Mouse (Mus musculus): ENCODE measurements at regions not wholly inside any gene's neighbourhood (a gene's known extent, or its start where the extent isn't known, plus 50 kb on each side); places are given as distances from the start of the nearest gene placed in this dataset.
A peak's percentile ranks its signal among the peaks of the same experiment; 100 is the strongest.

- ATAC-seq (replicated peaks; ENCODE audit: low FRiP score, low read depth) (no peak), DNase-seq (ENCODE audit: low spot score) (no peak)
- Histone ChIP-seq H3K4me2 (ENCODE audit: low read length) (no peak overlapping the region), H3K27ac (no peak overlapping the region), H3K4me3 (replicated peaks; ENCODE audit: low read depth, low read length) (no peak overlapping the region), H3K4me1 (replicated peaks; ENCODE audit: insufficient read depth, low read length) (no peaks in the 10 kb centered on the region), H3K9ac (ENCODE audit: low read depth, low read length) (no peak overlapping the region), H3K27me3 (ENCODE audit: insufficient read depth, low read length) (no peaks in the 10 kb centered on the region), H3K36me3 (ENCODE audit: insufficient read depth, low read length) (no peaks in the 10 kb centered on the region), H3K9me3 (replicated peaks; ENCODE audit: low read length) (no peaks in the 10 kb centered on the region)
- no peak for TF ChIP-seq CTCF (IDR thresholded peaks at IDR 0.05; ENCODE audit: low read depth)
- 65% methylated on average over 7 of the region's 7 CpGs for WGBS
Measured at GRCm38 (mm10) chr3:143743649-143744048, 461.4 kb downstream of the Lmo4 start.

DNA sequence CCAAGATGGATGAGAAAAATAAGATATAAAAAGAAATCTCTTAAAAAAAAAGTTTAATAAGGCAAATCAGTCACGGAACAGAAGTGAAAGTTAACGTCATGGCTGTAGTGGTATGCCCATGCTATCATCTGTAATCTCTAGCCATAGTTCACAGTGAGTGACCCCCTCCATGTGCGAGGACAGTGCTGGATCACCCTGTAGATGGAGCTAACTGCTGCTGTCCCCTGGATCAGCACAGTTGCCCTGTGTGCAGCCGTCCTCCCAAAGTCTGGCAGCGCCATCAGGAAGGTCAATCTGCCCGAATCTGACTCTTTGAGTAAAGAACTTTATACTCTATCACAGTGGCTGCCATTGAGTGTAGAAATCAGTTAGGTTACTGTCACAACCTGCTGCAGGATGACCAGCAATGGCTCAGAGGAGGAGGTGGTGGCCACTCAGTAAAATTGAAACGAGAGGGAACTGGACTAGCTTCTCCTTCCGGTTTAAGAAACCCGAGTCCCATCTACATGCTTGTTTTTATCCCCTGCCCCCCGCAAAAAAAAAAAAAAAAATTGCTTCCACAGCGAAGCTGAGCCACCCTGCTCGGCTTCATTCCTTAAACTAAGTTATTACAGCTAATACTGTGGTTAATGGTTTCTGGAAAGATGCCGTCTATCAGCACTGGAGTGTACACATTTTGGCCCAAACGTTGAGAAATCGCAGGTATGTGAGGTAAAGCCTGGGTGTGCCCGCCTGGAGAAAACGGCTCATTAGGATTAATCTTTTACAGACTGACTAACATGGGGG lies 462.0 kb downstream of the Lmo4 start:
- peak overlapping the region; percentile 68 for H3K27ac ChIP-seq
- H3K4me3 ChIP-seq (replicated peaks; ENCODE audit: low read depth, low read length): no peak overlapping the region
- H3K36me3 ChIP-seq (ENCODE audit: insufficient read depth, low read length): no peaks in the 10 kb centered on the region
- WGBS: 45% methylated on average over 17 of the region's 17 CpGs
- no peaks in the 10 kb centered on the region for H3K27me3 ChIP-seq (ENCODE audit: insufficient read depth, low read length)
- peak overlapping the region; percentile 23 for H3K4me2 ChIP-seq (ENCODE audit: low read length)
- peak; percentile 40; the same call in 1 of the 2 replicates for TF ChIP-seq CTCF (IDR thresholded peaks at IDR 0.05; ENCODE audit: low read depth)
- H3K4me1 ChIP-seq (replicated peaks; ENCODE audit: insufficient read depth, low read length): no peaks in the 10 kb centered on the region
- DNase-seq (ENCODE audit: low spot score): peak; percentile 55
- no peak overlapping the region for H3K9ac ChIP-seq (ENCODE audit: low read depth, low read length)
- H3K9me3 ChIP-seq (replicated peaks; ENCODE audit: low read length): no peaks in the 10 kb centered on the region
- ATAC-seq (replicated peaks; ENCODE audit: low FRiP score, low read depth): peak; percentile 77

DNA sequence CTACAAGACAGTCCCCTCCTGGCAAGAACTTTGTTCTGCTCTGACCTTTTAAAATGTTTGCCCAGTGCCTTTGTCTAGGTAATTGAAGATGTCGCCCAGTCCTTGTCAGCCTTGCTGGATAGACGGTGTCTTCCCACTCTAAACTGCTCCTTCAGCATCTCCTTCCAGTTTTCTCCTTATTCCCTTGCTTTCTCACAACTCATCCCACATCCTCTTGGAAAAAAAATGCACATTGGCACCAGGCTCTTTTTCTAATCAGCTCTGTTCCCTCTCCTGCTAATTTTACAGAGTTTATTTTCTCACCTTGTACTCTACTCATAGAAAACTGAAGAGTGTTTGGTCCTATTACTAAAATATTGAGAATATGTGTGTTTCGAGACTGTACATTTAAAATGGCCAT lies 466.3 kb downstream of the Lmo4 start:
- ATAC-seq (replicated peaks; ENCODE audit: low FRiP score, low read depth) (no peak), DNase-seq (ENCODE audit: low spot score) (no peak)
- no peaks in the 10 kb centered on the region for H3K36me3 ChIP-seq (ENCODE audit: insufficient read depth, low read length)
- H3K9ac ChIP-seq (ENCODE audit: low read depth, low read length): no peak overlapping the region
- H3K9me3 ChIP-seq (replicated peaks; ENCODE audit: low read length): no peaks in the 10 kb centered on the region
- 68% methylated on average over 3 of the region's 3 CpGs for WGBS
- no peaks in the 10 kb centered on the region for H3K27me3 ChIP-seq (ENCODE audit: insufficient read depth, low read length)
- no peak for TF ChIP-seq CTCF (IDR thresholded peaks at IDR 0.05; ENCODE audit: low read depth)
- H3K27ac ChIP-seq: no peak overlapping the region
- H3K4me2 ChIP-seq (ENCODE audit: low read length): no peak overlapping the region
- no peak overlapping the region for H3K4me3 ChIP-seq (replicated peaks; ENCODE audit: low read depth, low read length)
- H3K4me1 ChIP-seq (replicated peaks; ENCODE audit: insufficient read depth, low read length): no peaks in the 10 kb centered on the region

DNA sequence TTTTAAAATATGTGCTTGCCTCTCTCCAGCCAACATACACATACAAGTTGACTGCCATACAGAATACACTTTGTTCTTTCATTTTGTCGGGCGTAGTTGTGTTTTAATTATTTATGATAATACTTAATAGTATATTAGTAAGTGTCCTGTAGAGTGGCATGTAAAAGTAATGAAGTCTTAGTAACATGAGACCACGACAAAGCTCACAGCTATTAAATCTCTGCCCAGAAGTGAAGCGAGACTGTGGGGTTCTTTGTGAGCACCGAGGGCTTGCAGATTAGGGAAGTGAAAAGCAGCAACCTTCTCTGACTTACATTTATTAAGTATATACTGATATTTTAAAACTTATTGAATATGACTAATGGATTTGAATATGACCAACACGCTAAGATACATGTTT lies 467.2 kb downstream of the Lmo4 start:
- H3K36me3 ChIP-seq (ENCODE audit: insufficient read depth, low read length): no peaks in the 10 kb centered on the region
- no peaks in the 10 kb centered on the region for H3K4me1 ChIP-seq (replicated peaks; ENCODE audit: insufficient read depth, low read length)
- H3K27ac ChIP-seq: no peak overlapping the region
- DNase-seq (ENCODE audit: low spot score) (no peak), ATAC-seq (replicated peaks; ENCODE audit: low FRiP score, low read depth) (no peak)
- H3K4me3 ChIP-seq (replicated peaks; ENCODE audit: low read depth, low read length): no peak overlapping the region
- no peaks in the 10 kb centered on the region for H3K27me3 ChIP-seq (ENCODE audit: insufficient read depth, low read length)
- no peak overlapping the region for H3K9ac ChIP-seq (ENCODE audit: low read depth, low read length)
- no peak overlapping the region for H3K4me2 ChIP-seq (ENCODE audit: low read length)
- no peaks in the 10 kb centered on the region for H3K9me3 ChIP-seq (replicated peaks; ENCODE audit: low read length)
- 58% methylated on average over 6 of the region's 6 CpGs for WGBS
- TF ChIP-seq CTCF (IDR thresholded peaks at IDR 0.05; ENCODE audit: low read depth): no peak

DNA sequence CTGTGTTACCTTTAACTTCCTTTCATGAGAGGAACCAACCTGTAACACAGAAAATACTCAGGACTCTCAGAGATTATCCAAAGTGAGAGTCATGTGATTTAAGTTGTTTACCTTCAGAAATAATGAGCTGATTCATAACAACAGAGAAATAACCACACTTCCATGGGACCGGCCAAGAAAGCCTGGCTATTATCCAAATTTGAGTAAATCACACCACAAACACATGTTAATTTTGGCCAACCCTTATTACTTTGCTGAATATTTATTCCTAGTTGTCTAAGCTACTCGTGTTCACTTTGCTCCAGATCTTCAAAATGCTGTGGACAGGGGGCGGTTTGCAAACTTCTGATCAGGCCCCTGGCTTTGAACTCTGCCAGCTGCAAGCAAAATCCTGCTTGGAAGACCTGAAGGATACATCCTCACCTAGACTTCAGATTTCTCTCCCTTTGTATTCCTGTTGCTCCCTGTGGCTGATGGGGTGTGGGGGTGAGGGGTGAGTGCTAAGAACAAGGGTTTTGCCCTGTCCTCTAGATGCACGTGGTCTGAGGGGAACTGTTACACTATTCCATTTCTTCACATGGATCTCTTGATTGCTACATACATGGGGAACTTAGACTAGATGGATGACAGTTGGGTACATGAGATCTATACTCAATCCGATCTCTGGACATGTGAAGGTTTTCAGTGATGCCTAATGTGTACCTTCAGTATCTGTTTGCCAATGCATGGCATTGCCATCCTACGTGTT lies 468.2 kb downstream of the Lmo4 start:
- H3K27ac ChIP-seq: no peak overlapping the region
- 77% methylated on average over 6 of the region's 6 CpGs for WGBS
- H3K9me3 ChIP-seq (replicated peaks; ENCODE audit: low read length): no peaks in the 10 kb centered on the region
- no peaks in the 10 kb centered on the region for H3K27me3 ChIP-seq (ENCODE audit: insufficient read depth, low read length)
- no peak overlapping the region for H3K4me2 ChIP-seq (ENCODE audit: low read length)
- no peaks in the 10 kb centered on the region for H3K4me1 ChIP-seq (replicated peaks; ENCODE audit: insufficient read depth, low read length)
- TF ChIP-seq CTCF (IDR thresholded peaks at IDR 0.05; ENCODE audit: low read depth): no peak
- no peak overlapping the region for H3K9ac ChIP-seq (ENCODE audit: low read depth, low read length)
- no peaks in the 10 kb centered on the region for H3K36me3 ChIP-seq (ENCODE audit: insufficient read depth, low read length)
- no peak overlapping the region for H3K4me3 ChIP-seq (replicated peaks; ENCODE audit: low read depth, low read length)
- DNase-seq (ENCODE audit: low spot score) (peak; percentile 61), ATAC-seq (replicated peaks; ENCODE audit: low FRiP score, low read depth) (no peak)

DNA sequence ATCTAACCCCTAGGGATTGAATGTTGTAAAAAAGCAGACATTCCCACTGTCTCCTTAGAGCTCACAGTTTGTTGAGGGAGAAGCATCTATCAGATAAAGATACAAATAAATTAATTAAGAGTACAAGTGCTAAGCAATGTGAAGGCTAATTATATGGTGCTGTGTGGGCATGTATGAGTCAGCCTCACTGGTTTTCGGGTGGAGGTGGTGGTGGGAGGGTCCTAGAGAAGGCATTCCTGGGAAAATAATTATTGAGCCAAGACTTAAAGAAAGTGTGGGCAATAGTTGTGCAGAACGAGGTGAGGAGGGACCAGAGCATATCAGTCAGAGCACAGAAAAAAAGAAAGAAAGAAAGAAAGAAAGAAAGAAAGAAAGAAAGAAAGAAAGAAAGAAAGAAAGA lies 470.2 kb downstream of the Lmo4 start:
- Histone ChIP-seq H3K4me3 (replicated peaks; ENCODE audit: low read depth, low read length) (no peak overlapping the region), H3K4me2 (ENCODE audit: low read length) (no peak overlapping the region), H3K9me3 (replicated peaks; ENCODE audit: low read length) (no peaks in the 10 kb centered on the region), H3K36me3 (ENCODE audit: insufficient read depth, low read length) (no peaks in the 10 kb centered on the region), H3K9ac (ENCODE audit: low read depth, low read length) (no peak overlapping the region), H3K4me1 (replicated peaks; ENCODE audit: insufficient read depth, low read length) (no peaks in the 10 kb centered on the region), H3K27ac (no peak overlapping the region), H3K27me3 (ENCODE audit: insufficient read depth, low read length) (no peaks in the 10 kb centered on the region)
- DNase-seq (ENCODE audit: low spot score): no peak
- ATAC-seq (replicated peaks; ENCODE audit: low FRiP score, low read depth): no peak
- no peak for TF ChIP-seq CTCF (IDR thresholded peaks at IDR 0.05; ENCODE audit: low read depth)
- 82% methylated on average over 2 of the region's 2 CpGs for WGBS
